Mouse (Mus musculus) CH12.LX (cell line): ENCODE results near the gene Foxp1.

Source experiments
- CHD1 ChIP-seq: IDR thresholded peaks from 2 replicates; pipeline ENCODE4 v1.6.1; 2012; ENCODE audit warnings: low read depth, low read length, improper control_type of control experiment, inconsistent platforms
- CHD2 ChIP-seq: IDR thresholded peaks from 2 replicates; pipeline ENCODE4 v1.6.1; 2011; ENCODE audit warnings: low read length, improper control_type of control experiment
- CTCF ChIP-seq, 2 experiments: IDR thresholded peaks in 1 of 2; conservative IDR thresholded peaks in 1 of 2; 2 replicates each; pipeline ENCODE4 v1.5.1; 2011 to 2012; ENCODE audit warnings: low read depth in 2 of 2, low read length in 2 of 2, improper control_type of control experiment in 1 of 2, inconsistent platforms in 1 of 2, mild to moderate bottlenecking in 1 of 2, moderate library complexity in 1 of 2
- ETS1 ChIP-seq: conservative IDR thresholded peaks from 2 replicates; pipeline ENCODE4 v1.6.1; 2012; ENCODE audit warnings: low read depth, mild to moderate bottlenecking, inconsistent platforms, low read length, improper control_type of control experiment, moderate library complexity
- HCFC1 ChIP-seq: IDR thresholded peaks from 2 replicates; pipeline ENCODE4 v1.6.1; 2012; ENCODE audit warnings: low read depth, mild to moderate bottlenecking, inconsistent platforms, low read length, improper control_type of control experiment
- IRF4 ChIP-seq: IDR thresholded peaks from 2 replicates; pipeline ENCODE4 v1.6.1; 2014; ENCODE audit warnings: low read depth, mild to moderate bottlenecking, inconsistent platforms, low read length, improper control_type of control experiment
- MAX ChIP-seq: IDR thresholded peaks from 2 replicates; pipeline ENCODE4 v1.6.1; 2011; ENCODE audit warnings: low read length, improper control_type of control experiment
- NRF1 ChIP-seq: IDR thresholded peaks from 2 replicates; pipeline ENCODE4 v1.6.1; 2014; ENCODE audit warnings: low read depth, mild to moderate bottlenecking, inconsistent platforms, low read length, improper control_type of control experiment, moderate library complexity
- ZC3H11A ChIP-seq: IDR thresholded peaks from 2 replicates; pipeline ENCODE4 v1.6.1; 2012; ENCODE audit warnings: low read depth, mild to moderate bottlenecking, inconsistent platforms, low read length, improper control_type of control experiment

DNA sequence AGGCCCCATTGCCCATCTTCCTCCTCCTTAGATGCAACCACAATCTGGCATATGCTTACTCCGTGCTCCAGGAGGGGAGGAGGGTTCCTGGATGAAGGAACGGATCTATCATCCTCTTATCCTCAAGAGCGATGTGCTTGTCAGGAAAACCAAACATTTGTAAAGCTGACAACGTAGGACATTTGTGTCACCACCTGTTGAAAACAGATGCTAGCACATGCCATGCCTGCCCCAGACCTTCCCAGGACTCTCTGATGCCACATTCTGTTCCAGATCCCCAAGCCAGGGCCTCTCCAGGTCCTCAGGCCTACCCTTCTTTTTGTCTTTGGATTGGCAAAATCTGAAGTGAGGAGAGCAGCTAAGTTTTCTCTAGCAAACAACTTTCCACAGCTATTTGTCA is 113.6 kb downstream of the Foxp1 start:
- no peak for TF ChIP-seq HCFC1
- no peak for TF ChIP-seq CTCF (conservative IDR thresholded peaks at IDR 0.05 in 1 of 2, IDR thresholded peaks at IDR 0.05 in 1 of 2; ENCODE audit: low read depth in 2 of 2, low read length in 2 of 2)
- no peak for TF ChIP-seq NRF1
- no peak for TF ChIP-seq CHD1
- TF ChIP-seq ETS1, result no peak
- TF ChIP-seq MAX, result no peak
- no peak for TF ChIP-seq ZC3H11A
- TF ChIP-seq CHD2, result no peak
- no peak for TF ChIP-seq IRF4
